Mouse (Mus musculus): ENCODE measurements at regions not wholly inside any gene's neighbourhood (a gene's known extent, or its start where the extent isn't known, plus 50 kb on each side); places are given as distances from the start of the nearest gene placed in this dataset.

DNA sequence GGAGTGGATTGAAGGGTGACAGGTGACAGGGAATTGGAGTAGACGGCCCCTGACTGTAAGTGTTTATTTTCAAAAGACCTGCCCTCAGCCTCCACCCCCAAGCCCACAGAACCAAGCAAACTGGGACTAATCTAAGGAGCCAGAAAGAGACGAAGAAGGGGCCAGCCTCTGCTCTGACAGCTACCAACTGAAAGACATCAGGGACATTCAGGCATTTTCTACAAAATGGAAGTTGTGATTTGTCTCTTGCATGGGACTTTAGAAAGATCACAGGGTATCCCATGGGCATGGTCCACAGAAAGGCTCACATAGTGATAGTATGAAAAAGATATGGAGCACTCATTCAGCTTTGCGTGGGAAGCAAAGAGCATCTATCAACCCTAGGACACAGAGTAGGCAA, 163.8 kb upstream of the Rapgef5 start:
- TF ChIP-seq CTCF (IDR thresholded peaks at IDR 0.05; ENCODE audit: extremely low read depth, insufficient read depth, insufficient read length, insufficient replicate concordance) (no peak), POLR2A (IDR thresholded peaks at IDR 0.05; ENCODE audit: low read depth, low read length) (no peak)
